Mouse (Mus musculus) myocyte (in vitro differentiated cells): ENCODE measurements around the gene Cryaa.

ENCODE experiments used
- CEBPB ChIP-seq: IDR thresholded peaks from 2 replicates; pipeline ENCODE4 v1.6.1; 2011; ENCODE audit warnings: mild to moderate bottlenecking, moderate library complexity; ENCODE audit not compliant: poor library complexity, insufficient read depth, severe bottlenecking
- E2F4 ChIP-seq: IDR thresholded peaks from one replicate; pipeline ENCODE4 v1.6.1; 2011; ENCODE audit warnings: mild to moderate bottlenecking, control low read depth, moderate library complexity; ENCODE audit not compliant: insufficient read depth
- MAX ChIP-seq: IDR thresholded peaks from one replicate; pipeline ENCODE4 v1.6.1; 2011; ENCODE audit warnings: low read depth, mild to moderate bottlenecking, control low read depth
- POLR2A ChIP-seq: IDR thresholded peaks from one replicate; pipeline ENCODE4 v1.6.1; 2011; ENCODE audit warnings: low read depth, mild to moderate bottlenecking, control low read depth, moderate library complexity; ENCODE audit not compliant: insufficient read length
- POLR2AphosphoS2 ChIP-seq: IDR thresholded peaks from one replicate; pipeline ENCODE4 v1.6.1; 2011; ENCODE audit warnings: low read depth, control low read depth; ENCODE audit not compliant: insufficient read length
- SRF ChIP-seq: IDR thresholded peaks from one replicate; pipeline ENCODE4 v1.6.1; 2011; ENCODE audit warnings: low read depth; ENCODE audit not compliant: control insufficient read depth, insufficient read length
- USF1 ChIP-seq: IDR thresholded peaks from one replicate; pipeline ENCODE4 v1.6.1; 2011; ENCODE audit warnings: low read depth, mild to moderate bottlenecking, control low read depth, moderate library complexity

DNA sequence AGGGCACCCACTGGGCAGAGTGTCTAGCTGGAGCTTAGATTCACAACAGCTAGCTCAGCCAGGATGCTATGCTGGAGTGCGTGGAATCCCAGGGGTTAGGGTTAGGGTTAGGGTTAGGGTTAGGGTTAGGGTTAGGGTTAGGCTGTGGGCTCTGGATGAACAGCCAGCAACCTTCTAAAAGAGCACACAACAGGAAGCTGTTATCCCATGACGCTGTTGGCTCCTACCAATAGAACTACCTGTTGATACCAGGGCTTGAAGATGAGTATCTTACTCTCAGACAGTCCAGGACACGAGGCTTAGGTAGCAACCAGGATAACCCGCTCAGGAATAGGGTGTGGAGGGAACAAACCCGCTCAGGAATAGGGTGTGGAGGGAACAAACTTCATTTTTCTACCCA, 15.3 kb downstream of the Cryaa start:
- TF ChIP-seq POLR2A (no peak), USF1 (no peak), E2F4 (no peak), MAX (no peak), SRF (no peak), POLR2AphosphoS2 (no peak), CEBPB (no peak)
